Mouse (Mus musculus) heart, postnatal 4 days (tissue): ENCODE measurements around the gene Herpud1. TPM values are rescaled to one million over a fixed set of nuclear protein-coding genes. Genes with fewer than 3 reads are reported as not detected.

Source experiments
- DNase-seq: peaks from one replicate; pipeline ENCODE4 v3.0.0; 2021
- total RNA-seq, 2 experiments: library from RNA; stranded (reverse); gene quantifications; 2 replicates each; pipeline ENCODE4 v1.2.3; 2021

The Herpud1 gene
- 10 to 100 TPM; 56.6 to 66.4 TPM for total RNA-seq

- peak; percentile 98 for DNase-seq
Observed at GRCm38 (mm10) chr8:94386214-94387026, at the start of gene Herpud1. Herpud1 (plus strand) TSS chr8:94386438.

- no peak for DNase-seq
Observed at GRCm38 (mm10) chr8:94337559-94337958, 48.7 kb upstream of the Herpud1 start.

- no peak for DNase-seq
Observed at GRCm38 (mm10) chr8:94340796-94341195, 45.4 kb upstream of the Herpud1 start.

- no peak for DNase-seq
Observed at GRCm38 (mm10) chr8:94342691-94343090, 43.5 kb upstream of the Herpud1 start.

GRCm38 (mm10) chr8:94343290-94343689, 42.9 kb upstream of the Herpud1 start:
- DNase-seq = peak; percentile 88

- DNase-seq = no peak
Observed at GRCm38 (mm10) chr8:94343778-94344320, 42.4 kb upstream of the Herpud1 start.

- no peak for DNase-seq
Observed at GRCm38 (mm10) chr8:94345657-94346056, 40.6 kb upstream of the Herpud1 start.

GRCm38 (mm10) chr8:94346264-94346663, 40.0 kb upstream of the Herpud1 start:
- no peak for DNase-seq

GRCm38 (mm10) chr8:94348425-94348824, 37.8 kb upstream of the Herpud1 start:
- peak; percentile 58 for DNase-seq

- DNase-seq = no peak
Observed at GRCm38 (mm10) chr8:94354069-94354531, 32.1 kb upstream of the Herpud1 start.

- DNase-seq = no peak
Observed at GRCm38 (mm10) chr8:94354571-94354970, 31.7 kb upstream of the Herpud1 start.

- peak; percentile 25 for DNase-seq
Observed at GRCm38 (mm10) chr8:94357220-94357619, 29.0 kb upstream of the Herpud1 start.

- peak; percentile 85 for DNase-seq
Observed at GRCm38 (mm10) chr8:94358541-94358940, 27.7 kb upstream of the Herpud1 start.

GRCm38 (mm10) chr8:94361774-94362431, 24.3 kb upstream of the Herpud1 start:
- DNase-seq = no peak

- DNase-seq = peak; percentile 76
Observed at GRCm38 (mm10) chr8:94362607-94363239, 23.5 kb upstream of the Herpud1 start.

GRCm38 (mm10) chr8:94363288-94363688, 22.9 kb upstream of the Herpud1 start:
- peak; percentile 81 for DNase-seq

- DNase-seq = peak; percentile 77
Observed at GRCm38 (mm10) chr8:94363906-94364305, 22.3 kb upstream of the Herpud1 start.

- DNase-seq = no peak
Observed at GRCm38 (mm10) chr8:94364686-94365312, 21.4 kb upstream of the Herpud1 start.

GRCm38 (mm10) chr8:94365410-94365981, 20.7 kb upstream of the Herpud1 start:
- DNase-seq = no peak

GRCm38 (mm10) chr8:94370839-94371238, 15.4 kb upstream of the Herpud1 start:
- DNase-seq = no peak

GRCm38 (mm10) chr8:94372955-94373599, 13.2 kb upstream of the Herpud1 start:
- no peak for DNase-seq
